Mouse (Mus musculus): ENCODE measurements at regions not wholly inside any gene's neighbourhood (a gene's known extent, or its start where the extent isn't known, plus 50 kb on each side); places are given as distances from the start of the nearest gene placed in this dataset.
A peak's percentile ranks its signal among the peaks of the same experiment; 100 is the strongest.

DNA sequence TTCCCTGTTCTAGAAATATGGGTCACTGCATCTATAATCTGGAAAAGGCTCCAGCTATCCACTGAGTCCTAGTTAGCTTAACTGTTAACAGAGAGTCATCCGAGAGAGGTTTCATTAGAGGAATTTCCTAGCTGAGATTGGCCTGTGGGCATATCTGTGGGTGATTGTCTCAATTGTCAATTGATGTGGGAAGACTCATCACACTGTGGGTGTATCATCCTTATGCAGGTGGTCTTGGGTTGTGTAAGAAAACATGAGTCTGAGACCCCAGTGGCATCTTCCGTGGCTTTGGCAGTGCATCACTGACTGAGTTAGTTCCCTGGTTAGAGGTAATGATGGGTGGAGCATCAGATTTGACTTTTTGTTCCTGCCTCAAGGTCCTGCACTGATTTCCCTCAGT lies 156.7 kb upstream of the Gm5148 start:
- DNase-seq (ENCODE audit: low spot score in 2 of 2) = no peak

DNA sequence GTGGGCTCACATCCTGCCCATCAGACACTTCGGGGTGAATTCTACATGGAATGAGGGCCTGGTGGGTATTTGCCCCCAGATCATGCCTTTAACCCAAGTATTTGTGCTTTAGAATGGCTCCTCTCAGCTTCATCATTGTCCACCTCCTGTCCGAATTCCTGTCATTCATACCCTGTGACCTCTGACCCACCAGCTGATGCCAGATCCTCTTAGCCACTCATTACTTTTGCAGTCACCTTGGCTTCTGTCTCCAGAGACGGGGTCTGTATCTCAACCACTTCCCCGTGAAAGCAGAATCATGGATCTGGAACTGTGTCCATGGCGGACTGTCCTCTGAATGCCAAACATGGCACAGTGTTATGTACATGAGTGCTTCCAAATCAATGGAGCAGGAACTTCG lies 154.8 kb upstream of the Gm5148 start:
- DNase-seq (ENCODE audit: low spot score in 2 of 2) = no peak

DNA sequence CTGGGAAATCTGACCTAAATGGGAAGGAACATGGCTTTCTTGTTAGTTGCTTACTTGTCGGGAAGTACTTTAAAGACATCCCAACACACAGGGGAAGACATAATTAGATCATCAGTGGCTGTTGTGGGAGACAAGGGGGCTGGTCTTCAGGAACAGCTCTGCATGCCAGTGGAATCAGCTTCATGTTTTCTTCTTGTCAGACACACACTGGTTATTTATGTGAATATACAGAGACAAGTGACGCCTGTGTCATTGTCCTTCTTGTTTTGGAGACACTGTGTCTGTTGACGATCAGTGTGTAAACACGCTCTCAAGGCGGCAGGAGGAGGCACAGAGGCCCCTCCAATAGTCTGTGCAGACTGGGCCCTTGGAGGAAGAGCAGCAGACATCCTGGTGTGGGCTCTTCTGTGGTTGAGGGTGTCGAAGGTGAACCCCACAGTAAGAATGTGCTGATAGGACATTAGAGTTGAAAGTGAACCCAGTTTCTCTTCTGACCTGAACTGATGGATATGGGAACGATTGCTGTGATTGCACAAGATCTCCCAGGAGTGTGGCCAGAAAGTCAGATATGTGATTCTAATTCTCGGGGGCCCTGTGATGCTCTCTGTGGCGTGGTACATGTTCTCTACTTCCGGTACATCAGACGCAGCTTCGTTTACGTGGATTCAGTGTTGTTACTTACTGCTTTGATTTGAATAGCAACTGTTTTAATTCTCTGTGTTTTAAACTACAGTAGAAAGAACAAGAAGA lies 151.9 kb upstream of the Gm5148 start:
- DNase-seq (ENCODE audit: low spot score in 2 of 2) = no peak

DNA sequence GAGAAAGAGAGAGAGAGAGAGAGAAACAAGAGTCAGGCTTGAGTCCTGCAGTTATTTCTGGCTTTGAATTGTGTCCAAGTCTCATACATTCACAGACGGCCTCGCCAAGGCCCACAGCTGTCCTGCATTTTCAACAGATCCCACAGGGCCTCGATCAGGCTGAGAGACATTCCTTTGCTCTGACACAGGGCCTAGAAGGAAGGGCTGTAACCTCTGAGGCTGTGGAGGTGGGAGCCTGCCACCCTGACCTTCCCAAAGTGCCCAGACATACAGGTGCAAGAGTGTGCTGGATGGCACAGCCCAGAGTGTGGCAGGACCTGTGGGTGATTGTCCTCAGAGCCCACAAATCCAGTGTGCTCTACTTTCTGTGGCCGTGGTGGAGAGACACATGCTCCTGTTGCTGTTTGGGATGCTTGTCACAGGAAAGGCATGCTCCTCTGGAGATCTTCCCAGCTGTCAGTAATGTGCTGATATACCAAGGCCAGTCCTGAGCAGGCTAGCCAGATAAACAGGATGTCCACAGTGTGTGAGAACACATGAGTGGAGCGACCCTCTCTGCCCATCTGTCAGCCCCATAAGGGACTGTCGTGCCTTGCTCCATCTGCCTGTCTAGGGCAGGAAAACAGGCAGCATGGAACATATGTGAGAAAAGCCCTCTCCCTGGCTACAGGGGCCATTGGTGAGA lies 151.2 kb upstream of the Gm5148 start:
- no peak for DNase-seq (ENCODE audit: low spot score in 2 of 2)

DNA sequence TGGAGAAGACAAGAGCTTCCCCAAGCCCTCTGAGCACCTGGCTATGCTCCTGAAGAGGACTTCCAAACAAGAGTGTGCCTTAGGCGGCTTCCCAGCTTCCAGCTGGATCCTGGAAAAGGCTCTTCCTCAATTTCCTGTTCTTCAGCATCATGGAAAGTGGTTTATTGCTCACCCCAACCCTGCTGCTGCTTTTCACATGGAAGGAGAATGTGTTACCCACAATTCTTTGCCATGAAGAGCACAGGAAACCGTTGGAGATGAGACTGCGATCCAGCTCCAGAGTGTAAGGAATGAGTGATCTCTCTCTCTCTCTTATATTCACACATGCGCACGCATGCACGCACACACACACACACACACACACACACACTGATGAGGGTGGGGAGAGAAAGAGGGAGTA lies 150.6 kb upstream of the Gm5148 start:
- no peak for DNase-seq (ENCODE audit: low spot score in 2 of 2)

DNA sequence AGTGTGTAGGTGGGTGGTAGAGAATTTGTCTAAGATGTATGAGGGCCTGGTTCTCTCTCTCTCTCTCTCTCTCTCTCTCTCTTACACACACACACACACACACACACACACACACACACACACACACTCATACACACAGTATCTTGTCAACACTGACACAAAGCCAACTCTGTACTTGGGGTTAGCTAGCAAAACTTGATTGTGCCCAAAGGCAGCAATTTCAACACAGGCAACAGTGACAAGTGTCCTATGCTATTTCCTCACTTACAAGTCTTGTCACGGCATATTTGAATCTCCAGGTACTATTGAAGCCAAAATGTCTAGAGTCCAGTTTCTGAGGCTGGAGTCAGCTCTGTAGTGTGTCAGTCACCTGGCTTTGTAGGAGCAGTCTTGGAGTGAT lies 150.1 kb upstream of the Gm5148 start:
- DNase-seq (ENCODE audit: low spot score in 2 of 2) = no peak

DNA sequence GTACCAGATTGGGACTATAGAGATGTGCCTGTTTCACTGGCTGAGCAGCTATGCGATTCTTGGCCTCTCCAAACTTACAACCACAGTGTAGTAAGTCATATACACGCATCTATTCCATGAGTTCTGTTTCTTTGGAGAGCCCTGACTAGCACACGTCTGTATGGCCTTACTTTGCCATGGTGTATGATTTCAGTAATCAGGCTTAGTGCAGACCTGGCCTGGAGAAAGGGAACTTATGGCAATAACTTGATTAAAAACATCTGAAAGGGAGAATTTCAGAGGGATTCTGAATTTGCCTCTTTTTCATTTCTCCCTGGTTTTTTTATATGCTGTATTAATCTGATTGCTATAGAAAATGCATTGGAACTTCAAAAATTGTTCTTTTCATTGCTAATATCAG lies 148.0 kb upstream of the Gm5148 start:
- no peak for DNase-seq (ENCODE audit: low spot score in 2 of 2)

DNA sequence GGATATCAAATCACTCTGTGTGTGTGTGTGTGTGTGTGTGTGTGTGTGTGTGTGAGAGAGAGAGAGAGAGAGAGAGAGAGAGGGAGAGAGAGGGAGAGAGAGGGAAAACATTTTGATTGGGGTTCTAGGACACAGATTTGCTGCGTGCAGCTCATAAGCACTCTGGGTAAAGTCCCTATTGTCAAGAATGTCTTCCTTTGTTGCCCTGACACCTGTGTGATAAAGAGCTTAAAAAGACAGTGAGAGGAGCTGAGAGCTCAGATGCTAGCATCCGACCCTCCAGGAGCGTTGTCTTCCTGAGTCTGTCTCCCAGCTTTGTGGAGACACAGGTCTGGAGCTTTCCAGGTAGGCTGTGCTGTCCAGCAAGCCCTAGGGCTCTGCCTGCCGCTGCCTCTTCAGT lies 146.8 kb upstream of the Gm5148 start:
- DNase-seq (ENCODE audit: low spot score in 2 of 2) = no peak

DNA sequence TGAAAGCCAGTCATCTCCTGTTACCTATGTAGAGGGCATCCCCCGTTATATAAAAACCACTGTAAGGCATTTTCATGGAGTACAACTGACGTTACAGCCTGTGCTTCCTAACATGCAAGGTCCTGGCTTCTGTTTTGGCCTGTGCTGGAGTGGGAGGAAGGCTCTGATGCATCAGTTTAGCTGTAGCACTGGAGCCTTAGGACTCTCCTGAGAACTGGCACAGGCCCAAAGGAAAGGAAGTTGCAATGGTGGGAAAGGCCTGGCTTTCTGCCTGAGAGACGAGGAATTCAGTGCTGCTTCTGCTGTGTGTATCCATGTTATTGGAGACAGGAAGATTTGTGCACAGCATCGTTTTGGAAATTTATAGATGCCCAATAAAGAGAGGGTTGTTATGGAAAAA lies 144.2 kb upstream of the Gm5148 start:
- no peak for DNase-seq (ENCODE audit: low spot score in 2 of 2)

DNA sequence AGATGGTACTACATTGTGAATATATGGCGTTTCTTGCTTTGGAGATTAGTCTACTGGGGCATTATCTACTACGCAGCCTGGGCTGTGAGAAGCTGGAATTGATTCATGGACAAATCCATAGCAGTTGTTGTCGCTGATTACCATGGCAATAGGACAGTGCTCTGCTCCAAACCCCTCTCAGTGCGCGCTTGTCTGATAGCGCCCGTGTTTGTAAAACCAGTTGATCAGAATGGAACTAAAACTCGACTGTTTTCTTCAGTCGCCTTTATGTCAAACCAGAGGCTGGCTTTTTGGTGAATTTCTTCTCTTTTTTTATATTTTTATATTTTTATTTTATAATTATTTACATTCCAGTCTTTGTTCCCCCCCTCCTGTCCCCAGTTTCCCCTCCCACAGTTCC lies 138.5 kb upstream of the Gm5148 start:
- no peak for DNase-seq (ENCODE audit: low spot score in 2 of 2)

DNA sequence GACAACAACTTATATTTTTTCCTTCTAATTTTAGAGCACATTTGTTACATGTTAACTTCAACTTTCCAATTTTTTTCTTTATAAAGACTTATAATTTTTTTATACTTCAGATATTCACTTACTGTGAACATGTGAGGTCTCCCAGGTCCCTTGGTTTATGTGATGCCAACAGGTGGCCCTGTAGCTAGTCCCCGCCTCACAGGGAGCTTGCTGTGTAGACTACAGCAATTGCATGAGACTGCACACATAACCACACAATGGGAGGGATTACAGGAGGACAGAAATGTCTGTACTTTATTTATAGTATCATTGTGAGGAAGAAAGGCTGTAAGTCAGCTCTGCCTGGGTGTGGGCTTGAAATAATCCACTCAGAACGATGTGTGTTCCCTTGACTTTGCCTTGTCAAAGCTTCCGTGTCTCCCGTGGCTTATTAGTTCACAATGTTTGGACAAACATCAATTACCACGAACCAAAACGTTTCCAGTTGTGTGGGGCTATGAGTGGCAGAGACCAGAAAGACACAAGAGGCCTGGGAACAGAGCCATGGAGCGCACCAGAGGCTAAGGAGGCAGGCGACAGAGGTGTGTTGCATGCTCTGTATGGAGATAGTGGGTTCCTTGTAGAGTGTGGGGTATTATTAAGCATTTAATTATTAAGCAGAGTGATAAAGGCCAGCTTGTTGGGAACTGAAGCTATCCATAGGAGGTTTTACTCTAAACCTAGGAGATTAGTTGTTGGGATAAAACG lies 136.6 kb upstream of the Gm5148 start:
- DNase-seq (ENCODE audit: low spot score in 2 of 2) = no peak

DNA sequence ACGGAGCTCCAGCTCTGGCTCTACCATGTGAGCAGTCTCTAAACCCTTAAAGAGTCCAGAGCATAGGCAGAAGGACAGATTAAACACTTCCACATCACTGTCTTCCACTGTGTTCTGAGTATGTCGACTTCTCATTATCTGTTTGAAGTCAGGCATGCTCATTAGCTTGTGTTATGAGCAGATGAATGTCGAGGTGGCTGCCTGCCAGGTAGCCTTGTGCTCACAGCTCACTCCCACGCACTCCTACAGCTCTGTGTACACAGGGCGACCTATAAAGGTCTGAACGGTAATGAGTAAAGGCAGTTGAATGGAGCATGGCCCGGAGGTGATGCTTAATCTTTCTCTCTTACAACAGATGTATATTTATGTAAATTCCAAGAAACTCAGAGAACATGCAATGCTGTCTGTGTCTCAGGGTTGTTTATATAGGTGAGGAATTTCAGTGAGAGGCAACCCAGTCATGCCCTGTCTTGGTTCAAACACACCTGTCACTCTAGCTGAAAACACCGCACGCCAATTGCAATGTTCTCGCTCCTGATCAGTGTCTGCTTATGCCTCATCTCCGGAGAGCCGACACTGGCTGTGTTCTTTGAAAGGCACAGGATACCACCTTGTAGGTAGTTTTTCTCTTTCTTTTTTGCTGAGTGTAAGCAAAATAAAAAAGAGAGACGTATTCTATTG lies 135.9 kb upstream of the Gm5148 start:
- DNase-seq (ENCODE audit: low spot score in 2 of 2) = no peak

DNA sequence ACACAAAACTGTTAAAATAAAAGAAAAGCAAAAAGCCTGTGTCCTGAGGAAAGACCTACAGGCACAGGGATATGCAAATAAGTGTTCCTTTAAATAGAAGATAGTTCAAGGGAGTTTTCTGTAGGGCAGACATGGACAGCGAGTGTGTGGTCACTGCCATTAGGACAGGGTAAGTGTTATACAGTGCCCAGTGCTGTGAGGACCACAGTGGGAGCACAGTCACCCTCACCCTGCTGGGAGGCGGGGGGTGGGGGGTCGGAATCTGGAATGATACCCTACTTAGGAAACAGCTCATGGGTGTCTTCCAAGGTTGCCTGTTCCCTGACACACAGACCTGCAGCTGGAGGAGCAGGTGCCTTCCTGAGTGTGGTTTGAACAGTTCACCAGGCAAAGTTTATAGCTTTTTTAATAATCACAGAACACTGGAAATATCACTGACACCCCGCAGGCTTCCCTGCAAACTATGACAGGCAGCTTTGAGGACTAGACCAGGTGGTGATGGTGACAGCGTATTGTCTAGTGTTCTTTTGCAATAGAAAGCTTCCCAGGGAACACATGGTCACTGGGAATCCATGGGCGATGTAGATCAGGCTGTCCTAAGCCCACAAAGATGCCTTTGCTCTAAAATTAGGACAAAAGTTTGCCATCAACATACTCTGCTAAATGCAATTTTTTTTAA lies 134.5 kb upstream of the Gm5148 start:
- no peak for DNase-seq (ENCODE audit: low spot score in 2 of 2)

DNA sequence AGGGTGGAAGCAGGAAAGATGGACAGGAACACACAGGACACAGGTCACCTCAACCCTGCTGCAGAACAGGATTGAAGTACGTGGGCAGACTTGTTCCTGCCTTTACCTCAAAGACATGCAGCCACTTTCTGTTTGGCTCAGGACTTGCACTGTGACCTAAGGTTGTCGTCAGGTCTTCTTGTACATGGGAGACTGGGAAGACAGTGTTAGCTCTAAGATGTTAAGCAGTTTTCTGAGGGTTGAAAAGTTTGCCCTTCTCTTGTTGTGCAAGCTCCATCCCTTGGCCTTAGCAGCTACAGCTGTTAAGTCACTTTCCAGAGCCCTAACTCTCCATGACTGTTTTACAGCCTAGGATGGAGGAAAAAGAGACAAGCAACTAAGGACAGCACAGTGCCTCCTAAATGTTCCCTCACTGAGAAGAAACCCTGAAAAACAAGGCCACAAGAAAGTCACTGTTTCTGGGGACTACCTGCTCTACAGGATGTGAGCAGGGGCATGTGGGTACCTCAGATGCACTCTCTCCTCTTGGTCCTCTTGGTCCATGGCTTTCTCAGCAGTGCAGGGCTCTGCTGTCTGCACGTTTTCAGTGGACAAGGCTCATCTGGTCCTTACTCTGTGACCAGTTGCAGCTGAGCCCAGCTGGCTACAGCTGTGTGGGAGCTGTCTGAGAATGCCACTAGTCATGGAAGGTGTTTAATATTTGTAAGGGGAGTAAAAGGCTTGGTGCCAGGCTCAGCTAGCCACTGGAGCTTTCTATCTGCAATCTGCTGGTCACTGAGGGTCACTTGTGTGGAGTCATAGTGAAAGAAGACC lies 122.1 kb upstream of the Gm5148 start:
- peak in 1 of 2 experiments; percentile 23 for DNase-seq (ENCODE audit: low spot score in 2 of 2)

DNA sequence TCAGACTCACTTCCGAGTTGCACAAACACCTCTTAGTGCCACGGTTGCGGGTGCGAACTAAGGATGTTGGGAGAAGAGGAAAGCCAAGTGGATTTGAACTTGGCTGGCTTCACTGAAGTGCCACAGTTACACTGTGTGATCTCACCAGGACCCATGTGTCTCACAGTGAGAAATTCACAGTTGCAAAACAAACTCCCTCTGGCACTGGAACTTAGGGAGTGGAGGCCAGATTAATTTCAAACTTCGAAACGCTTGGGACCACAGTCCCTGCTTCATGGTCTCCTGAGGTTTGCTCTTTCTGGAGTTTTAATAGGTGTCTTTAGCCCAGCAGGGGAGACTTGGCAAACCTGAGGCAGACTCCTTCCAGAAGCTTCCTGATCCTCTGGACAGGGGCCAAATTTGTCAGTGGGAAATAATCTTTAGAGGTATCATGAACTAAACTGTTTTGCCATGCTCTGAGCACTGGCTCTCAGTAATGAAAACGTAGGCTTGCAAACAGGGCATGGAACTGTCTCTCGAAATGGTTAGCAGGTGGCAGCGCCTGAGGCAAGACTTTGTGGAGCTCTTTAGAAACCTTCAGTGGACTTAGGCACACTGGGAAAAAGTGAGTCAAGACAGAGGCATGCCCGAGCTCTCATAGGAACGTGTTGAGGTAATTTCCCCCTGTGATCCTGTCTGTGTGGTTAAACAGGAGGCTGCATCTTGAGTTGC lies 121.2 kb upstream of the Gm5148 start:
- peak in 1 of 2 experiments; percentile 13 for DNase-seq (ENCODE audit: low spot score in 2 of 2)

DNA sequence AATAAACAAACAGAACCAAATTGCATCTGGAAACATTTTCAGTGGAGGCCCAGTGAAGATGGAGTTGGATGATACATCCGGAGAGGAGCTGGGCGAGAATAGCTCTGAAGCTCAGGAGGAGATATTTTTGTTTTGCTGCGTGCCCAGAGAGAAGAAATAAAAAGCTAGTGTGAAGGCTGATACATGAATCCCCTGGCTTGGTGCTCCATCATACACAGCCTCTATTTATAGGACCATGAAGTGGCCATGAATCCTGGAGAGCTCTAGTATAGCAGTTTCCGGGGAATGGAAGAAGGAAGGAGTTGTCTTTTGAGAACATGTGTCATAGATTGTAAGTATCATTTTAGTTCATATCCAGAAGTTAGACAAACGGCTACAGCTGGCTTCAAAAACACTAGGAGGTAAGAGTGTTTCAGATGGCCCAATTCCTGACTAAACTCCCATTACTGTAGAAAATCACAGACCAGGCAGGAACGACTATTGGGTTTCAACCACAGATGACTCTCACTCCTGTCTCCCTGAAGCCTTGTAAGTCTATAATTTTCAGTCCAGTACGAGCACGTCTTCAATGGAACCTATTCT lies 120.5 kb upstream of the Gm5148 start:
- no peak for DNase-seq (ENCODE audit: low spot score in 2 of 2)

DNA sequence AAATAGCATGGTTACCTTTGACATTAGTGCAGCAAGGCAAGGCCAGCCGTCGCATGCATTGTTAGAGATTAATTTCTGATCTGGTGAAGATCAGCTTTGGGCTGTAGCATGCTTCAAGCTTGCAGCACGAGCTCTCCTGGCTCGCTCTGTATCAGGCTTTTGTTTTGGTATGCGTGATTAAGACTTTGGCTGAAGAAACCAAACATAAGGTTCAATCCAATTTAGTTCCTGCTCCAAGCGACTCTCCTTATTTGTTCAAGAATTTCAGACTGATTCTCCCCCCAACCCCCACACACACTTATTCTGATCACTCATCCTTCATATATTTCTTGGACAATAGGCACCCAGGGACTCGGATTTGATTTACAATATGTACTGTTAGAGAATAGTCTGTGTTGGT lies 118.0 kb upstream of the Gm5148 start:
- peak in 1 of 2 experiments; percentile 10 for DNase-seq (ENCODE audit: low spot score in 2 of 2)

DNA sequence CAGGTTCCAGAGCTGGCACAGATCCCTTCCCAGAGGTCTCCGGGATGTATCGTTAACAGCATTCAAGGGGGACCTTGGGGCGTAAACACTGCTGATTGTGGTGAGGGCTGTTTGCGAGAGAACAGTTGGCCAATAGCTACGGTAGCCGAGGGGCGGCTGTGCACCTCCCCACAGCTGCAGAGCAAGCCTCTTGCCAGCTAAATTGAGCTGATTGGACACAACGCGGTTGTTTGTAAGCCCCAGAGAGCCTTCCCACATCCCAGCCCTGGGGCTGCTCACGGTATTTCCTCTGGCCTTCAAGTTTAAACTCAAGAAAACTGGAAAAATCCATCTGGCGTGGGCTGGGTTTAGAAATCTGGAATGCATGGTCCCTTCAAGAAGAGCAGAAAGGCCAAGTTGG lies 114.6 kb upstream of the Gm5148 start:
- peak in 1 of 2 experiments; percentile 50 for DNase-seq (ENCODE audit: low spot score in 2 of 2)

DNA sequence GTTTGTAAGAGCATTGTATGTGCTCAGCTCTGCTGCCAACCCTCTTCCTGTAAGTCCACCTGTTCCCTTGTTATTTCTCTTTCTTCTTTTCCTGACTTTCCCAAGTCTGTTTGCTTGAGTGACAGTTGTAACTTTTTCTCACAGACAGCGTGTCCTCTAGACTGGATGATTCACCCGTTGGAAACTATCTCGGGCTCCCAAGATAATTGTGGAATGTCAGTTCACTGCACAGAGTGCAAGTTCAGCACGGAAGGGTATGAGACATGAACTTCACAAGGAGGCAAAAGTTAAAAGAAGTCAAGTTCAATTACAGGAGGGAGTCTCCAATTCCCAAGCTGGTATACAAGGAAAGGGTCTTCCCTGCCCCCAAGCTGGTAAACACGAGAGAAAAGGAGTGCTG lies 112.5 kb upstream of the Gm5148 start:
- DNase-seq (ENCODE audit: low spot score in 2 of 2) = no peak

DNA sequence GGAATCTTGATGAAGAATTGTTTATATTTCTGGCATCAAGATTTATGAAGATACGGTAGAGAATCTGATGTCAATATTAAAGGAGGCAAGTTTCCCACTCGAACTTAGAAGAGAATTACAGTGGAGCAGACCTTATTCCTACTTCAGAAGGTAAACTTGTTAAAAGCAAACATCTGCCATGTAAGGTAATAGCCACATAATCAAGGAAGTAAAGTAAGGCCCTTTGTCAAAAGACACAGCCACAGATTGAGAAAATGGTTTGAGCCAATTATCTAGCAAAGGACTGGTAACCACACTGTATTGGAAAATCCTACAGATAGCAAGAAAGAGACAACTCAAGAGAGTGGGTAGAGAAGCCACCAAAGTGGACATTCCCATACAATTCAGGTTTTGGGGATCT lies 111.4 kb upstream of the Gm5148 start:
- no peak for DNase-seq (ENCODE audit: low spot score in 2 of 2)
